Mouse (Mus musculus) bone marrow, adult 2 months (tissue): ENCODE data around the gene Zfp335.

Experiments used
- CTCF ChIP-seq: fragments of 200-500 bp; IDR thresholded peaks from 2 replicates; pipeline ENCODE4 v1.5.1; 2011; ENCODE audit warnings: low read length, control low read depth; ENCODE audit not compliant: control insufficient read depth, insufficient read depth
- POLR2A ChIP-seq: fragments of 200-500 bp; IDR thresholded peaks from 2 replicates; pipeline ENCODE4 v1.6.1; 2011; ENCODE audit warnings: low read depth, mild to moderate bottlenecking, control low read depth, low read length, borderline replicate concordance; ENCODE audit not compliant: control insufficient read depth

DNA sequence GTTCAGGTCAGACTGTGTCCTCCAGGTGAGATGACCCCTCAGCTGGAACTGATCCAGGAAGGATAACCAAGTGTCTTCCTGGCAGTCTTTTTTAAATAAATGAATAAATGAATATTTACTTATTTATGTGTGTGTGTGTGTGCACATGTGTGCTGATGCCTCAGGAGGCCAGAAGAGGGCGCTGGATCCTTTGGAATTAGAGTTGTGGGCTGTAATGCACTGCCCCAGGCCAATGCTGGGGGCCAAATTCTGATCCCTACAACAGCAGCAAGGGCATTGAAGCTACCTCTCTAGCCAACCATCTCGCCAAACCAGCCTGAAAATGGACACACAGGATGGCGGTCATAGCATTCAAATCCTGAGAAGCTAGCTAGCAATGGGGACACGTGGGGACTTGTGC is 44.2 kb upstream of the Zfp335 start:
- TF ChIP-seq POLR2A = no peak
- no peak for TF ChIP-seq CTCF
